Mouse (Mus musculus) telencephalon, adult 2 months (tissue): ENCODE results near the gene Urod.

Source experiments
- DNase-seq: peaks from one replicate; pipeline ENCODE4 v3.0.0-alpha.2; 2011; ENCODE audit warnings: low read depth, low spot score

The Urod gene

DNA sequence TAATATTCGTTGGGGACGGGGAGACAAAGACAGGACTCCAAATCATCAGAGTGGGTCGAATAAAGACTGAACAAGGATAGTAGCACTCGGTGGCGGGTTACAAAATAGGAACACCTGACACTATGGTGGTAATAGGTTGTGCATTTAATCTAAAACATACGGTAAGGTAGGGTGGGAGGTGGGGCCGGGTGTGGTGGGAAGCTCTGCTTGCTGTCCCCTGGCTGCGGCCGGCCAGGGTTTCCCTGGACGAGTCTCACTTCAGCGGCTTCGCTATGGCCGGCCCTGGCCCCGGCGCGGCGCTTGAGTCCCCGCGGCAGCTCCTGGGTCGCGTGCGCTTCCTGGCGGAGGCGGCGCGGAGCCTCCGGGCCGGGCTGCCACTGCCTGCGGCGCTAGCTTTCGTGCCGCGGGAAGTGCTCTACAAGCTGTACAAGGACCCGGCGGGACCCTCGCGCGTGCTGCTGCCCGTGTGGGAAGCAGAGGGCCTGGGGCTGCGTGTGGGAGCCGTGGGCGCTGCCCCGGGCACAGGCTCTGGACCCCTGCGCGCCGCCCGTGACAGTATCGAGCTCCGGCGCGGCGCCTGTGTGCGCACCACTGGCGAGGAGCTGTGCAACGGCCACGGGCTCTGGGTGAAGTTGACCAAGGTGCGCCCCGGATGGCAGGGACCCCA is 1.1 kb upstream of the Urod start, which contains the start of gene Hectd3:
Hectd3 (plus strand) TSS at position 187 of the 667 bp plus-strand sequence.
- no peak for DNase-seq

DNA sequence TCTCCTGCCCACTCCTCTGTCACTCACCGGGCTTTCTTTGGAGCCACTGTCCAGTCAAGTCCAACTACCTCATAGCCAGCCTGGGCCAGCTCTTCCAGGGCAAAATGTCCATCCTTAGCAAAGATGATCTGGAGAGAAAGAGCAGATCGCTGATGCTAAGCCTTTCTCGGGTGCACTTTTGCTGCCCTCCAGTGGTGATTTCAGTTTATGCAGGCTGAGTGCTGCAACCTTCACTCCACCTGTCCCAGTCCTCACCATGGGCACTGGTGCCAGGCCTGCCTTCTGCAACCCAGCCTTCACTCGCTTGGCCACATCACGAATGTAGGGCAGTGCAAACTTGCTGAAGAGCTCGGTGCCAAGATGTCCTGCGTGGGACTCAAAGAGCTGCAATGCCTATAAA is 2.8 kb downstream of the Urod start:
- DNase-seq: no peak

- no peak for DNase-seq
These were observed 4.5 kb downstream of the Urod start for GRCm38 (mm10) chr4:116989731-116990130.

- DNase-seq: no peak
These were observed 7.1 kb downstream of the Urod start for GRCm38 (mm10) chr4:116987122-116987456.

- no peak for DNase-seq
These were observed 7.7 kb downstream of the Urod start for GRCm38 (mm10) chr4:116986400-116987121.

- no peak for DNase-seq
These were observed 8.5 kb downstream of the Urod start for GRCm38 (mm10) chr4:116985681-116986080.

- DNase-seq: no peak
These were observed 17.7 kb downstream of the Urod start for GRCm38 (mm10) chr4:116976503-116976902.

GRCm38 (mm10) chr4:116954951-116955350 is 39.3 kb downstream of the Urod start:
- DNase-seq: no peak

DNA sequence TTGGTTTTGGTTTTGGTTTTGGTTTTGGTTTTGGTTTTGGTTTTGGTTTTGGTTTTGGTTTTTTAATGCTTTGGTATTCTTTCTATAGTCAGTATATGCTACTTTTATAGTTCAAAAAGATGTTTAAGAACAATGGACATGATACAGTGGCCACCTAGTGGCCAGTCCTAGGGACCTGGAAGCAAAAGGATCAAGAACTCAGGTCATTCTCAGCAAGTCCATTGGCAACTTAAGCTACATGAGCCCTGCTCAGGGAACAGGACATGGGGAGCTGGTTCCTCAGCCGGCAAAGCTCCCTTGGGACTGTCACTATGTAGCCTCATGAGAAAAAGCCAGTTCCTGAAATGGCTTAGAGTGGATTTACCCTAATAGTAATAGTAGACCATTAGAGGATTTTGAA is 42.6 kb downstream of the Urod start:
- DNase-seq: no peak

- DNase-seq: no peak
These were observed 50.2 kb downstream of the Urod start for GRCm38 (mm10) chr4:116944055-116944454.

GRCm38 (mm10) chr4:116942695-116943094 is 51.5 kb downstream of the Urod start:
- no peak for DNase-seq
